Mouse (Mus musculus): Measurements from ENCODE around the gene Il9r.

The Il9r gene

GRCm38 (mm10) chr11:32200075-32200601 lies at the start of gene Il9r:
Il9r (minus strand) TSS chr11:32200279.
- DNase-seq (ENCODE audit: low read depth), result no peak

- no peak for DNase-seq (ENCODE audit: low read depth)
These were observed 48.3 kb upstream of the Il9r start for GRCm38 (mm10) chr11:32248350-32248749.

GRCm38 (mm10) chr11:32247068-32247467 lies 47.0 kb upstream of the Il9r start:
- no peak for DNase-seq (ENCODE audit: low read depth)

- DNase-seq (ENCODE audit: low read depth), result no peak
These were observed 45.5 kb upstream of the Il9r start for GRCm38 (mm10) chr11:32245614-32246013.

GRCm38 (mm10) chr11:32244617-32245016 lies 44.5 kb upstream of the Il9r start:
- DNase-seq (ENCODE audit: low read depth), result no peak

- DNase-seq (ENCODE audit: low read depth), result no peak
These were observed 44.0 kb upstream of the Il9r start for GRCm38 (mm10) chr11:32244064-32244463.

- DNase-seq (ENCODE audit: low read depth), result no peak
These were observed 43.3 kb upstream of the Il9r start for GRCm38 (mm10) chr11:32243205-32243955.

- no peak for DNase-seq (ENCODE audit: low read depth)
These were observed 42.1 kb upstream of the Il9r start for GRCm38 (mm10) chr11:32242209-32242608.

- DNase-seq (ENCODE audit: low read depth), result no peak
These were observed 41.3 kb upstream of the Il9r start for GRCm38 (mm10) chr11:32241391-32241790.

GRCm38 (mm10) chr11:32238093-32238860 lies 38.2 kb upstream of the Il9r start:
- DNase-seq (ENCODE audit: low read depth), result no peak

- no peak for DNase-seq (ENCODE audit: low read depth)
These were observed 37.3 kb upstream of the Il9r start for GRCm38 (mm10) chr11:32237411-32237795.

GRCm38 (mm10) chr11:32236712-32237410 lies 36.8 kb upstream of the Il9r start:
- no peak for DNase-seq (ENCODE audit: low read depth)

GRCm38 (mm10) chr11:32236132-32236531 lies 36.1 kb upstream of the Il9r start:
- no peak for DNase-seq (ENCODE audit: low read depth)

- DNase-seq (ENCODE audit: low read depth), result no peak
These were observed 35.6 kb upstream of the Il9r start for GRCm38 (mm10) chr11:32235646-32236045.

GRCm38 (mm10) chr11:32234816-32235485 lies 34.9 kb upstream of the Il9r start:
- no peak for DNase-seq (ENCODE audit: low read depth)

GRCm38 (mm10) chr11:32233895-32234294 lies 33.8 kb upstream of the Il9r start:
- DNase-seq (ENCODE audit: low read depth), result no peak

- DNase-seq (ENCODE audit: low read depth), result no peak
These were observed 32.8 kb upstream of the Il9r start for GRCm38 (mm10) chr11:32232848-32233247.

GRCm38 (mm10) chr11:32231125-32231524 lies 31.0 kb upstream of the Il9r start:
- no peak for DNase-seq (ENCODE audit: low read depth)

GRCm38 (mm10) chr11:32230220-32230619 lies 30.1 kb upstream of the Il9r start:
- no peak for DNase-seq (ENCODE audit: low read depth)

GRCm38 (mm10) chr11:32228292-32228845 lies 28.3 kb upstream of the Il9r start:
- DNase-seq (ENCODE audit: low read depth), result no peak

GRCm38 (mm10) chr11:32227555-32227954 lies 27.5 kb upstream of the Il9r start:
- no peak for DNase-seq (ENCODE audit: low read depth)

- no peak for DNase-seq (ENCODE audit: low read depth)
These were observed 27.0 kb upstream of the Il9r start for GRCm38 (mm10) chr11:32227041-32227440.

Data from c-Kit-positive CD71-negative TER-119-negative erythroid progenitor cells, embryonic 14.5 days (primary cell).